Mouse (Mus musculus) hindbrain, postnatal 0 days (tissue): ENCODE measurements at regions not wholly inside any gene's neighbourhood (a gene's known extent, or its start where the extent isn't known, plus 50 kb on each side); places are given as distances from the start of the nearest gene placed in this dataset.

ENCODE experiments used
- ATAC-seq: fragments of 200-750 bp; cut with Nextera tagmentation; 2 replicates; pipeline ENCODE4 v1.8.0; 2017; ENCODE audit warnings: mild to moderate bottlenecking, moderate TSS enrichment, moderate library complexity
- DNase-seq: peaks from one replicate; pipeline ENCODE4 v3.0.0-alpha.2; 2015; ENCODE audit warnings: low spot score
- H3K27ac ChIP-seq: fragments of 300-500 bp; sonication (generic); 2 replicates; pipeline ENCODE4 v1.5.1; 2014; ENCODE audit warnings: mild to moderate bottlenecking
- H3K27me3 ChIP-seq: fragments of 300-500 bp; sonication (generic); 2 replicates; pipeline ENCODE4 v1.6.1; 2014; ENCODE audit warnings: low read length, mixed read lengths; ENCODE audit not compliant: insufficient read depth
- H3K36me3 ChIP-seq: fragments of 300-500 bp; sonication (generic); 2 replicates; pipeline ENCODE4 v1.6.1; 2014; ENCODE audit warnings: low read length, mixed read lengths; ENCODE audit not compliant: insufficient read depth
- H3K4me1 ChIP-seq: fragments of 300-500 bp; sonication (generic); 2 replicates; pipeline ENCODE4 v1.6.1; 2014; ENCODE audit warnings: antibody characterized with exemption, low read length, mixed read lengths; ENCODE audit not compliant: insufficient read depth
- H3K4me2 ChIP-seq: fragments of 300-500 bp; sonication (generic); 2 replicates; pipeline ENCODE4 v1.6.1; 2014; ENCODE audit warnings: low read depth, mild to moderate bottlenecking, low read length, moderate library complexity, mixed read lengths
- H3K4me3 ChIP-seq: fragments of 300-500 bp; sonication (generic); 2 replicates; pipeline ENCODE4 v1.5.1; 2014; ENCODE audit warnings: low read length
- H3K9ac ChIP-seq: fragments of 300-500 bp; sonication (generic); replicated peaks from 2 replicates; pipeline ENCODE4 v1.6.1; 2014; ENCODE audit warnings: mild to moderate bottlenecking, low read length, moderate library complexity, mixed read lengths
- H3K9me3 ChIP-seq: fragments of 300-500 bp; sonication (generic); 2 replicates; pipeline ENCODE4 v1.6.1; 2016; ENCODE audit warnings: low read length, mixed read lengths
- CTCF ChIP-seq: IDR thresholded peaks from 2 replicates; pipeline ENCODE4 v1.5.1; 2016; ENCODE audit warnings: antibody characterized with exemption, control low read depth, low read depth
- WGBS: fragments of 180-500 bp; shearing (Covaris S2); extraction: QIAGEN DNeasy Blood & Tissue Kit; methylation state at CpG from one replicate; pipeline ENCODE4 v1.1.7; 2014; 5-methylcytosine and 5-hydroxymethylcytosine counted together

- H3K27ac ChIP-seq, result no peak overlapping the region
- no peaks in the 10 kb centered on the region for H3K9me3 ChIP-seq
- no peaks in the 10 kb centered on the region for H3K27me3 ChIP-seq
- DNase-seq (no peak), ATAC-seq (no peak)
- no peaks in the 10 kb centered on the region for H3K36me3 ChIP-seq
- H3K9ac ChIP-seq, result no peak overlapping the region
- TF ChIP-seq CTCF, result no peak
- H3K4me2 ChIP-seq, result no peak overlapping the region
- no peaks in the 10 kb centered on the region for H3K4me1 ChIP-seq
- no peak overlapping the region for H3K4me3 ChIP-seq
- 94% methylated on average over 1 of the region's 1 CpGs for WGBS
These were observed 122.7 kb upstream of the Kbtbd8 start for GRCm38 (mm10) chr6:94994376-94994775.

GRCm38 (mm10) chr6:94987427-94987826, 129.6 kb upstream of the Kbtbd8 start:
- H3K36me3 ChIP-seq, result no peaks in the 10 kb centered on the region
- no peaks in the 10 kb centered on the region for H3K4me1 ChIP-seq
- no peak for DNase-seq
- H3K4me3 ChIP-seq, result no peak overlapping the region
- H3K4me2 ChIP-seq, result no peak overlapping the region
- TF ChIP-seq CTCF, result no peak
- H3K9me3 ChIP-seq, result no peaks in the 10 kb centered on the region
- no peak overlapping the region for H3K9ac ChIP-seq
- ATAC-seq, result no peak
- no peak overlapping the region for H3K27ac ChIP-seq
- H3K27me3 ChIP-seq, result no peaks in the 10 kb centered on the region
- 39% methylated on average over 5 of the region's 5 CpGs for WGBS

- no peaks in the 10 kb centered on the region for H3K36me3 ChIP-seq
- peak; percentile 86 for TF ChIP-seq CTCF
- WGBS, result 16% methylated on average over 4 of the region's 4 CpGs
- no peak overlapping the region for H3K4me2 ChIP-seq
- no peaks in the 10 kb centered on the region for H3K27me3 ChIP-seq
- DNase-seq, result peak; percentile 92
- no peak overlapping the region for H3K4me3 ChIP-seq
- no peak overlapping the region for H3K27ac ChIP-seq
- peak; percentile 90 for ATAC-seq
- H3K9me3 ChIP-seq, result no peaks in the 10 kb centered on the region
- no peak overlapping the region for H3K9ac ChIP-seq
- H3K4me1 ChIP-seq, result no peaks in the 10 kb centered on the region
These were observed 130.7 kb upstream of the Kbtbd8 start for GRCm38 (mm10) chr6:94986346-94986745.

- H3K4me2 ChIP-seq, result no peak overlapping the region
- no peaks in the 10 kb centered on the region for H3K36me3 ChIP-seq
- H3K27ac ChIP-seq, result no peak overlapping the region
- H3K4me1 ChIP-seq, result no peaks in the 10 kb centered on the region
- no peak for DNase-seq
- no peaks in the 10 kb centered on the region for H3K27me3 ChIP-seq
- ATAC-seq, result no peak
- no peaks in the 10 kb centered on the region for H3K9me3 ChIP-seq
- H3K4me3 ChIP-seq, result no peak overlapping the region
- TF ChIP-seq CTCF, result no peak
- no peak overlapping the region for H3K9ac ChIP-seq
- WGBS, result 96% methylated on average over 3 of the region's 3 CpGs
These were observed 132.6 kb upstream of the Kbtbd8 start for GRCm38 (mm10) chr6:94984411-94984895.

- ATAC-seq (no peak), DNase-seq (no peak)
- Histone ChIP-seq H3K27ac (no peak overlapping the region), H3K4me2 (no peak overlapping the region), H3K27me3 (no peaks in the 10 kb centered on the region), H3K9me3 (no peaks in the 10 kb centered on the region), H3K36me3 (no peaks in the 10 kb centered on the region), H3K4me1 (no peaks in the 10 kb centered on the region), H3K4me3 (no peak overlapping the region), H3K9ac (no peak overlapping the region)
- WGBS, result 75% methylated on average over 5 of the region's 5 CpGs
- TF ChIP-seq CTCF, result no peak
These were observed 148.4 kb upstream of the Kbtbd8 start for GRCm38 (mm10) chr6:94968683-94969082.

- peak; percentile 38; the same call in 1 of the 2 replicates for ATAC-seq
- Histone ChIP-seq H3K4me1 (no peaks in the 10 kb centered on the region), H3K27me3 (no peaks in the 10 kb centered on the region), H3K9ac (no peak overlapping the region), H3K9me3 (no peaks in the 10 kb centered on the region), H3K27ac (no peak overlapping the region), H3K4me2 (no peak overlapping the region), H3K4me3 (no peak overlapping the region), H3K36me3 (no peaks in the 10 kb centered on the region)
- peak; percentile 90 for DNase-seq
- 4% methylated on average over 3 of the region's 3 CpGs for WGBS
- peak; percentile 88 for TF ChIP-seq CTCF
These were observed 150.1 kb upstream of the Kbtbd8 start for GRCm38 (mm10) chr6:94966962-94967361.

GRCm38 (mm10) chr6:94963204-94963603, 153.8 kb upstream of the Kbtbd8 start:
- Histone ChIP-seq H3K27me3 (no peaks in the 10 kb centered on the region), H3K36me3 (no peaks in the 10 kb centered on the region), H3K4me1 (no peaks in the 10 kb centered on the region), H3K27ac (no peak overlapping the region), H3K9ac (no peak overlapping the region), H3K4me2 (no peak overlapping the region), H3K4me3 (no peak overlapping the region), H3K9me3 (no peaks in the 10 kb centered on the region)
- TF ChIP-seq CTCF, result no peak
- ATAC-seq, result no peak
- no peak for DNase-seq
- 88% methylated on average over 4 of the region's 4 CpGs for WGBS
